Mouse (Mus musculus) stomach, embryonic 14.5 days (tissue): ENCODE measurements around the gene Ano2. TPM values are rescaled to one million over a fixed set of nuclear protein-coding genes. Genes with fewer than 3 reads are reported as not detected.

Experiments used
- ATAC-seq: fragments of 200-750 bp; cut with Nextera tagmentation; 2 replicates; pipeline ENCODE4 v1.8.0; 2017; ENCODE audit warnings: low read depth, moderate TSS enrichment; ENCODE audit not compliant: insufficient number of reproducible peaks, insufficient read depth, low FRiP score
- H3K27ac ChIP-seq: fragments of 300-500 bp; sonication (generic); 2 replicates; pipeline ENCODE4 v1.5.1; 2014; ENCODE audit warnings: mild to moderate bottlenecking, low read length, moderate library complexity, mixed read lengths
- H3K27me3 ChIP-seq: fragments of 300-500 bp; sonication (generic); 2 replicates; pipeline ENCODE4 v1.6.1; 2014; ENCODE audit warnings: low read length, control low read depth, mixed read lengths; ENCODE audit not compliant: control insufficient read depth, insufficient read depth
- H3K36me3 ChIP-seq: fragments of 300-500 bp; sonication (generic); 2 replicates; pipeline ENCODE4 v1.6.1; 2014; ENCODE audit warnings: mild to moderate bottlenecking, control low read depth, low read length, moderate library complexity, mixed read lengths; ENCODE audit not compliant: control insufficient read depth, insufficient read depth
- H3K4me1 ChIP-seq: fragments of 300-500 bp; sonication (generic); 2 replicates; pipeline ENCODE4 v1.6.1; 2014; ENCODE audit warnings: low read length, control low read depth, mixed read lengths; ENCODE audit not compliant: control insufficient read depth, insufficient read depth
- H3K4me2 ChIP-seq: fragments of 300-500 bp; sonication (generic); replicated peaks from 2 replicates; pipeline ENCODE4 v1.6.1; 2014; ENCODE audit warnings: low read depth, low read length, control low read depth
- H3K4me3 ChIP-seq: fragments of 300-500 bp; sonication (generic); 2 replicates; pipeline ENCODE4 v1.5.1; 2014; ENCODE audit warnings: low read depth, low read length, control low read depth
- H3K9ac ChIP-seq: fragments of 300-500 bp; sonication (generic); replicated peaks from 2 replicates; pipeline ENCODE4 v1.6.1; 2014; ENCODE audit warnings: low read depth, mild to moderate bottlenecking, control low read depth, low read length, moderate library complexity, mixed read lengths
- H3K9me3 ChIP-seq: fragments of 300-500 bp; sonication (generic); 2 replicates; pipeline ENCODE4 v1.6.1; 2016; ENCODE audit warnings: low read depth, low read length, control low read depth; ENCODE audit not compliant: control insufficient read depth
- WGBS: fragments of 180-500 bp; shearing (Covaris S2); extraction: QIAGEN DNeasy Blood & Tissue Kit; methylation state at CpG from one replicate; pipeline ENCODE4 v1.1.7; 2014; 5-methylcytosine and 5-hydroxymethylcytosine counted together
- polyA plus RNA-seq: library from polyadenylated mRNA; unstranded; fragments of >200 nt; fragmentation: Nextera tagmentation; extraction: Ambion mirVana; gene quantifications from 2 replicates; pipeline ENCODE4 v1.2.1, GENCODE M21; 2014

The Ano2 gene
- polyA plus RNA-seq, 1 experiment from 2014 or later = 0.09 TPM

DNA sequence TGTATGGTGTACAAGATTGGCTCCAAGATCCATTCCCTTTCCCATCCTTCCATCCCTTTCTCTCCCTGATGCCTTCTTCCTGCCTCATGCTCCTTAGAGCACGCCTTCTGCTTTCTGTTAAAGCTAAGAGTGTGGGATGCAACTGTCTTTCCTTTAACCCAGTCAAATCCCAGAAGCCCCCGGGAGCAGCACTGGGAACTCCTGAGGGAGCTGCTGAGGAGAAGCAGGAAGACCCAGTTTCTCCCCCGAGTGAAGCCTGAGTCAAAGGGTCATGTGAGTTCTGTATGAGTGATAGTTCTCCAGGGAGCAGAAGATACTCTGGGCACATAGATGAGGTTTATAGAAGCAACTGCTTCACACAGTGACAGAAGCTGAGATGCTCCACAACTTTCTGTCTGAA is 367.5 kb downstream of the Ano2 start:
- ATAC-seq = no peak
- H3K9me3 ChIP-seq = no peaks in the 10 kb centered on the region
- no peak overlapping the region for H3K9ac ChIP-seq
- H3K27ac ChIP-seq = no peak overlapping the region
- H3K36me3 ChIP-seq = no peaks in the 10 kb centered on the region
- H3K4me3 ChIP-seq = no peak overlapping the region
- no peak overlapping the region for H3K4me2 ChIP-seq
- 71% methylated on average over 3 of the region's 3 CpGs for WGBS
- H3K4me1 ChIP-seq = no peaks in the 10 kb centered on the region
- no peaks in the 10 kb centered on the region for H3K27me3 ChIP-seq

DNA sequence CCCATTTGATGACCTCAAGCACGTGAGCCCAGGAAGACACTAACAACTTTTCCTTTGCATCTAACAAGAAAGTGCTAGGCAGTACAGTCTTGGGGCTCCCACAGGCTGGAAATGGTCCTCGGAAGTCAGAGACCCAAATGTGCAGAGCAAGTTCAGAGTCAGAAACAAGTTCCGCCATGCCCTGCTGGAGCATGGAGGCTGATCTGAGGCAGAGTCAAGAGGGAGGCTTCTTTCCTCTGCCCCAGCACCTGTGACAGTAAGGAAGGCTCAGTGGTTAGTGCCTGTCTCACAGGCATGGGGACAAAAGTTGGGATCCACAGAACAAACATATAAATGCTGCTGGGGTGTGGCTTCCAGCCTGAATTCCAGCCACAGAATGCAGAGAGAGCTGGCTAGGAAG is 390.3 kb downstream of the Ano2 start:
- Histone ChIP-seq H3K27ac (no peak overlapping the region), H3K36me3 (no peaks in the 10 kb centered on the region), H3K4me1 (no peaks in the 10 kb centered on the region), H3K27me3 (no peaks in the 10 kb centered on the region), H3K4me2 (no peak overlapping the region), H3K9ac (no peak overlapping the region), H3K4me3 (no peak overlapping the region), H3K9me3 (no peaks in the 10 kb centered on the region)
- ATAC-seq = no peak
- 78% methylated on average over 3 of the region's 3 CpGs for WGBS

GRCm38 (mm10) chr6:126086321-126086950 is 396.2 kb downstream of the Ano2 start:
- WGBS = 73% methylated on average over 3 of the region's 3 CpGs
- H3K9me3 ChIP-seq = no peaks in the 10 kb centered on the region
- no peak for ATAC-seq
- no peak overlapping the region for H3K27ac ChIP-seq
- no peaks in the 10 kb centered on the region for H3K4me1 ChIP-seq
- no peak overlapping the region for H3K4me3 ChIP-seq
- H3K4me2 ChIP-seq = no peak overlapping the region
- H3K9ac ChIP-seq = no peak overlapping the region
- no peaks in the 10 kb centered on the region for H3K27me3 ChIP-seq
- no peaks in the 10 kb centered on the region for H3K36me3 ChIP-seq

DNA sequence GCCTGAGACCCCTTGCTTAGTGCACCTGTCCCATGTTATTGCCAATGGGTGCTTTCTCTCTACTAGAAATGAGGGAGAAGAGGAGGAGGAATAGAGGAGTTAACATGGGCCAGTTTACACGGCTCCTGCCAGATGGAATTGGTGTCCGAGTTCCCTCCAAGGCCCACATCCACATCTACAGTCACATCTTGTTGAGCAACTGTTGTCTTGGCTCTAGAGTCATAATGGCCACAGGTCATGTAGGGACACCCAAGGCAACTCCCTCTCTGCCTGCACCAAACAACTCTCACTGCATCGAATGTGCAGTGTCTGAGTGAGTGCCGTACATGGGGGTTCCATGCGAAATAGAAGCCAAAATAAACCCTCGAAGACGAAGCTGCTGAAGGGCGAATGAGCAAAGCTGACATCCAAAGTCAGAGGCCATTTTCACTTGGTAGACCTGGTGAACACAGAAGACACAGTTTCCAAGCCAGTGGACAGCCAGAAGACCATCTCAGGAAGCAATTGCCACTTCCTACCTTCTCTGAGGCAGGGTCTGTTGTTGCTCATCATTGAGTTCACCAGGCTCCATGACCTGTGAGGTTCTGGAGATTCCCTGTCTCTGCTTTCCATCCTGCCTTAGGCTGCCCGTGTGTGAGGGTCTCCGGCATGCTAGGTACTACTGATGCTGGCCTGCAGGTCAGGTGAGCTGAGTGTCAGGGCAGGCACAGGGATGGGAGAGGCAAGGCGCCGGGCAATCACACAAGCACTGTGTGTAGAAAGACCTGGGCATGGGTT is 398.5 kb downstream of the Ano2 start:
- H3K9ac ChIP-seq = no peak overlapping the region
- H3K4me2 ChIP-seq = no peak overlapping the region
- H3K4me1 ChIP-seq = no peaks in the 10 kb centered on the region
- H3K4me3 ChIP-seq = no peak overlapping the region
- H3K27ac ChIP-seq = no peak overlapping the region
- no peak for ATAC-seq
- H3K36me3 ChIP-seq = no peaks in the 10 kb centered on the region
- no peaks in the 10 kb centered on the region for H3K27me3 ChIP-seq
- WGBS = 92% methylated on average over 12 of the region's 12 CpGs
- no peaks in the 10 kb centered on the region for H3K9me3 ChIP-seq

Other genes starting within 250 kb of the Ano2 start
- 286 and 302 TPM in 2 replicates for gene Cd9, start 195.6 kb upstream of the Ano2 start, polyA plus RNA-seq
- 7.5 and 9.8 TPM in 2 replicates for gene Vwf, start 143.6 kb upstream of the Ano2 start, polyA plus RNA-seq